26 mouse cellular contexts compared by ENCODE assay signal in the genomic region with DNA sequence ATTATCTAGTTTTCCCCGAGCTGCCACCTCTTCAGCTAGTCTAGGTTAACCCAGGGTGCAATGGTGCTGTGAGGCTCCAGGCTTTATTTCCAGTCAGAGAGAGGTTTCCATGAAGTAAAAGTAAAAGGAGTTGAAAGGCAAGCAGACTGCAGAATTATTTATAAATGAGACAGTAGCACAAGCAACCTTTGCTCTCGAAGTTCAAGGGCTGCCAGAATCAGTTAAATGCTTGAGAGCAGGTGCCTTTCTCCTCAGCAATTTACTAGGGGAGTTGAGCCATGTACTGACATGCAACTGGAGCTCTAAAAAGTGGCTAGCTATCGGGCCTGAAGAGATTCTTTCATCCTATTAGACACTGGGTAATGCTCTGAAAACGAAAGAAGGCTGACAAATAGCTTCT. TPM values are rescaled to one million over a fixed set of nuclear protein-coding genes. Genes with fewer than 3 reads are reported as not detected.
DNase-seq lines count a peak whose midpoint lies in the region; ATAC-seq lines count a peak whose summit lies in the region.
"Had no signal": no experiment of that assay in that cellular context is flagged by ENCODE, and none has a peak within 500 bp of the region (broad histone marks: within the 10 kb centered on the region; RNA-seq: fewer than 3 reads in every experiment).

No protein-coding gene starts in this region.

- no peak overlapping the region for H3K9ac ChIP-seq in kidney, embryonic 16.5 days (replicated peaks; ENCODE audit: low read length)
- H3K9ac ChIP-seq: forebrain, embryonic 13.5 days; heart, embryonic 13.5 days had no signal

- no peak overlapping the region for H3K27ac ChIP-seq in kidney, embryonic 16.5 days (ENCODE audit: low read length)
- H3K27ac ChIP-seq: forebrain, embryonic 10.5 days; forebrain, embryonic 13.5 days; heart, adult 2 months; heart, embryonic 10.5 days; heart, embryonic 13.5 days had no signal

- peak; percentile 36 for DNase-seq in kidney, adult 18-20 months
- DNase-seq in kidney, adult 9 months, result peak; percentile 80
- DNase-seq in kidney, postnatal 10 days, result no peak
- peak; percentile 38 for DNase-seq in kidney, postnatal 14 days
- DNase-seq in kidney, postnatal 36 days, result peak; percentile 61 to 73
- DNase-seq in urinary bladder, postnatal 10 days (ENCODE audit: low spot score), result no peak
- DNase-seq: adrenal gland, postnatal 10 days; adrenal gland, postnatal 36 days; B cell, adult 2 months; cerebellum, adult 18-20 months; cerebellum, adult 9-10 months; cerebellum, postnatal 14 days; gastrocnemius, postnatal 10 days; gastrocnemius, postnatal 36 days; heart, adult 2 months; heart, postnatal 14 days; heart, postnatal 4 days had no signal

- H3K36me3 ChIP-seq in kidney, embryonic 16.5 days (ENCODE audit: insufficient read depth, low read length), result 0 out of 2 replicates have a peak, but pooled peaks cover 6% of the 10 kb centered on the region

- H3K4me3 ChIP-seq in kidney, embryonic 16.5 days (ENCODE audit: low read length), result no peak overlapping the region
- H3K4me3 ChIP-seq: forebrain, embryonic 10.5 days; forebrain, embryonic 13.5 days; heart, adult 2 months; heart, embryonic 10.5 days; heart, embryonic 13.5 days had no signal

- H3K4me1 ChIP-seq in kidney, embryonic 16.5 days (ENCODE audit: insufficient read depth, low read length), result peaks cover 8% of the 10 kb centered on the region

- no peaks in the 10 kb centered on the region for H3K9me3 ChIP-seq in kidney, embryonic 16.5 days (ENCODE audit: low read length)
- H3K9me3 ChIP-seq: forebrain, embryonic 10.5 days; forebrain, embryonic 13.5 days; G1E; heart, embryonic 10.5 days; heart, embryonic 13.5 days had no signal

- no peak overlapping the region for H3K4me2 ChIP-seq in kidney, embryonic 16.5 days (replicated peaks; ENCODE audit: low read depth, low read length)
- H3K4me2 ChIP-seq: forebrain, embryonic 13.5 days; heart, embryonic 13.5 days had no signal

- H3K27me3 ChIP-seq in kidney, embryonic 16.5 days (ENCODE audit: insufficient read depth, low read length), result no peaks in the 10 kb centered on the region
- H3K27me3 ChIP-seq: CH12.LX; forebrain, embryonic 13.5 days; heart, embryonic 13.5 days; Patski had no signal

- 84% methylated on average over 4 of the region's 4 CpGs for WGBS in kidney, embryonic 16.5 days

- ATAC-seq in kidney, embryonic 16.5 days (ENCODE audit: low FRiP score, low TSS enrichment), result no peak
- ATAC-seq: forebrain, embryonic 13.5 days; forebrain, embryonic 16.5 days; Patski had no signal

RNA-seq across cellular contexts. Expression of gene Atg14, which starts 7.3 kb away (rescaled TPM):
- polyA plus RNA-seq in kidney, embryonic 16.5 days (2015; fragmentation: Nextera tagmentation; extraction: Ambion mirVana), result 17.8 and 18.3 TPM in 2 replicates

Comparison
In these comparisons a context has a peak if more than half of its experiments do, and no peak if none do; other contexts are left out.
1. DNase-seq: peak in kidney, adult 18-20 months (single experiment), kidney, adult 9 months (single experiment), kidney, postnatal 14 days (single experiment) and kidney, postnatal 36 days (2 of 2); none in kidney, postnatal 10 days (single experiment) and urinary bladder, postnatal 10 days (single experiment).